Mouse (Mus musculus) kidney, embryonic 16.5 days (tissue): ENCODE data around the gene Pogk. TPM values are rescaled to one million over a fixed set of nuclear protein-coding genes. Genes with fewer than 3 reads are reported as not detected.

Source experiments
- polyA plus RNA-seq: library from polyadenylated mRNA; unstranded; fragments of >200 nt; fragmentation: Nextera tagmentation; extraction: Ambion mirVana; gene quantifications from 2 replicates; pipeline ENCODE4 v1.2.1, GENCODE M21; 2015

Gene Pogk
- polyA plus RNA-seq, 1 experiment from 2014 or later, result 14.9 TPM

Other genes starting within 250 kb of the Pogk start
- gene Mael, start 171.1 kb downstream of the Pogk start, polyA plus RNA-seq, result 0.42 TPM in 1 of 2 replicates, not detected in the other
- 1.5 and 1.6 TPM in 2 replicates for gene Ildr2, start 155.7 kb downstream of the Pogk start, polyA plus RNA-seq
- gene Tada1, start 30.8 kb downstream of the Pogk start, polyA plus RNA-seq, result 66.3 TPM in 2 replicates
- not detected in 2 replicates for gene Gm4846, start 87.7 kb upstream of the Pogk start, polyA plus RNA-seq
- not detected in 2 replicates for gene Gm4847, start 237.8 kb upstream of the Pogk start, polyA plus RNA-seq